Mouse (Mus musculus) left cerebral cortex, adult 2 months (tissue): ENCODE measurements around the gene Emc9. TPM values are rescaled to one million over a fixed set of nuclear protein-coding genes. Genes with fewer than 3 reads are reported as not detected.
A peak's percentile ranks its signal among the peaks of the same experiment; 100 is the strongest.

Source experiments
- DNase-seq, 2 experiments: peaks; one replicate each; pipeline ENCODE4 v3.0.0; 2021 to 2022; ENCODE audit warnings: low spot score in 2 of 2, mixed read lengths in 1 of 2; ENCODE audit errors: extremely low spot score in 1 of 2
- H3K27ac ChIP-seq: fragments of 200-600 bp; 2 replicates; pipeline ENCODE4 v1.8.1; 2022
- H3K4me3 ChIP-seq: fragments of 200-600 bp; 2 replicates; pipeline ENCODE4 v1.8.1; 2022
- CTCF ChIP-seq: fragments of 200-600 bp; IDR thresholded peaks from 2 replicates; pipeline ENCODE4 v1.8.1; 2022; ENCODE audit warnings: antibody characterized with exemption, mild to moderate bottlenecking, moderate library complexity
- intact Hi-C: fragments of 180-260 bp; cut with DNase I; formaldehyde crosslinking; loops from one replicate; pipeline ENCODE4 v1.15.1; 2025
- total RNA-seq, 2 experiments: library from RNA; stranded (reverse); gene quantifications; 2 replicates each; pipeline ENCODE4 v1.2.3; 2021

The Emc9 gene
- total RNA-seq, 2 experiments from 2014 or later, result 49.8 to 50.3 TPM

DNA sequence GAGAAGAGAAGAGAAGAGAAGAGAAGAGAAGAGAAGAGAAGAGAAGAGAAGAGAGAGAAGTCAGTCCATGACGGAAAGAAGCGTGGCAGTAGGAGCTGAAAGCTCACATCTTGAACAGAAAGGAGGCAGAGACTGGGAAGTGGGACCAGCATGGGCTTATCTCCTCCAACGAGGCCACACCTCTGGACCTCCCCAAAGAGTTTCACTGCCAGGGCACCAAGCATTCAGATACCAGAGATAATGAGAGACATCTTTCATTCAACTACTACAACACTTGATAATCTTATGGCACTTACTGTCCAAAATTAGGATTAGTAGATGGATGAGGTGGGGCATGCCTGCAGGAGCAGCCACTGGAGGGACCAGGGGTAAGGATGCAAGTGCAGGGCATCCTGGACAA is 29.3 kb downstream of the Emc9 start:
- Histone ChIP-seq H3K4me3 (no peak overlapping the region), H3K27ac (no peak overlapping the region)
- no peak for DNase-seq
- intact Hi-C loops, result loop anchor here (2.0 kb wide), 1 partner anchor 15 kb away; the partner anchor contains the start of gene Pck2
- no peak for TF ChIP-seq CTCF

DNA sequence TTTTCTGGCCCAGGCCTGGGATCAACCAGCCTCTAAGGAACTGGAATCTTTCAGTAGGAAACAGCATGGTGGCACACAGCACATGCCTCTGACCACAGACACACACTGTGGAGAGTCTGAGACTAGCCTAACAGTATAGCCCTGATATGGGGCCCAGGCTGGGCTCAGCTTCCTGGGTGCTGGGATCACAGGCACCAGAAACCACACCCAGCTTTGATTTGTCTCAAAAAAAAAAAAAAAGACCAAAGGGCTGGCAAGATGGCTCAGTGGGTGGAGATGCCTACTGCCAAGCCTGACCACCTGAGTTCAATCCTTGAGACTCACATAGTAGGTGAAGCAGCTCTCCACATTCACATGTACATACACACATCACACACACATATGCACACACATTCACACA is 30.5 kb downstream of the Emc9 start:
- no peak for TF ChIP-seq CTCF
- intact Hi-C loops, result no loop called here
- Histone ChIP-seq H3K27ac (no peak overlapping the region), H3K4me3 (no peak overlapping the region)
- no peak for DNase-seq

- no peak overlapping the region for H3K4me3 ChIP-seq
- H3K27ac ChIP-seq, result no peak overlapping the region
- TF ChIP-seq CTCF, result no peak
- intact Hi-C loops, result no loop called here
- no peak for DNase-seq
Observed at GRCm38 (mm10) chr14:55551794-55552193, 33.3 kb downstream of the Emc9 start.

GRCm38 (mm10) chr14:55551347-55551746 is 33.8 kb downstream of the Emc9 start:
- H3K27ac ChIP-seq, result no peak overlapping the region
- intact Hi-C loops, result no loop called here
- TF ChIP-seq CTCF, result no peak
- no peak for DNase-seq
- H3K4me3 ChIP-seq, result no peak overlapping the region

DNA sequence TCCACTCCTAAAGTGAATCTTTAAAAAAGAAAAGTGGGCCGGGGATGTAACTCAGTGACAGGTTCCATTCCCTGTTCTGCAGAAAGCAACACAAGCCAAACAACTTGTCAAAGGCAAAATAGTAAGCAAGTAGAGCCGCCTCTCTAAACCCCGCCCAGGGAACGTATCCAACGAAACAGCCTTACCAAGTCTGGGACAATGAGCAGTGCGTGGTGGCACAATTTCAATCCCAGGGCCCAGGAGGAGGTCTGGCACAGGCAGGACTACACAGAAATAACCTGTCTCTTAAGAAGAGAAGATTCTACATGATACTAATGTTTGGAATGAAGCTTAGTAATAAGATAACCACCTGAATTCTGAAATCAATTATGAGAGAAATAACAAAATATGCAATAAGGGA is 34.9 kb downstream of the Emc9 start:
- no peak overlapping the region for H3K27ac ChIP-seq
- no peak overlapping the region for H3K4me3 ChIP-seq
- DNase-seq, result no peak
- no peak for TF ChIP-seq CTCF
- intact Hi-C loops, result no loop called here

DNA sequence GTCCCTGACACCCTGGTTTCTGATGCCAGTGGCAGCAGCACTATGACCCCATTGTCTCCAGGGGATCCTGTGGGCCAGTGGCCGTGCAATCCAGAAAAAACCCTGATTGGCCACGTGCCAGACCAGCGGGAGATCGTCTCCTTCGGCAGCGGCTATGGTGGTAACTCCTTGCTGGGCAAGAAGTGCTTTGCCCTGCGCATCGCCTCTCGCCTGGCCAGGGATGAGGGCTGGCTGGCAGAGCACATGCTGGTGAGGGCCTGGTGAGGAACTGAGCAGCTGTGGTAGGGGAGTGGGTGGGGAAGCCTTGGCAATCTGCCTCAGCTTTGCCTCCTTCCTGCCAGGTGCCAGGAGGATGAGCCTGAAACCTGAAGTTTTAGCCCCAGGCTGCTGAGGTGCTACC is 40.8 kb downstream of the Emc9 start:
- Histone ChIP-seq H3K4me3 (no peak overlapping the region), H3K27ac (no peak overlapping the region)
- DNase-seq, result no peak
- intact Hi-C loops, result no loop called here
- no peak for TF ChIP-seq CTCF

GRCm38 (mm10) chr14:55542268-55542667 is 42.8 kb downstream of the Emc9 start:
- no peak overlapping the region for H3K27ac ChIP-seq
- intact Hi-C loops, result no loop called here
- DNase-seq, result no peak
- no peak overlapping the region for H3K4me3 ChIP-seq
- no peak for TF ChIP-seq CTCF

GRCm38 (mm10) chr14:55540787-55541321 is 44.2 kb downstream of the Emc9 start:
- intact Hi-C loops, result loop anchor here (2.0 kb wide), 1 partner anchor 16 kb away; no protein-coding TSS in a partner anchor
- H3K4me3 ChIP-seq, result peak overlapping the region; percentile 70
- peak overlapping the region; percentile 93 for H3K27ac ChIP-seq
- DNase-seq, result peak; percentile 71 to 83
- no peak for TF ChIP-seq CTCF

- intact Hi-C loops, result loop anchor here (2.0 kb wide), 1 partner anchor 17 kb away; no protein-coding TSS in a partner anchor
- Histone ChIP-seq H3K4me3 (peak within 1 kb of the TSS; percentile 70), H3K27ac (peak within 1 kb of the TSS; percentile 93)
- DNase-seq, result peak; percentile 75
- TF ChIP-seq CTCF, result no peak
Observed at GRCm38 (mm10) chr14:55540067-55540786, 44.9 kb downstream of the Emc9 start, which contains the start of gene Pck2. Gene Pck2 (plus strand): TSS chr14:55540266.

DNA sequence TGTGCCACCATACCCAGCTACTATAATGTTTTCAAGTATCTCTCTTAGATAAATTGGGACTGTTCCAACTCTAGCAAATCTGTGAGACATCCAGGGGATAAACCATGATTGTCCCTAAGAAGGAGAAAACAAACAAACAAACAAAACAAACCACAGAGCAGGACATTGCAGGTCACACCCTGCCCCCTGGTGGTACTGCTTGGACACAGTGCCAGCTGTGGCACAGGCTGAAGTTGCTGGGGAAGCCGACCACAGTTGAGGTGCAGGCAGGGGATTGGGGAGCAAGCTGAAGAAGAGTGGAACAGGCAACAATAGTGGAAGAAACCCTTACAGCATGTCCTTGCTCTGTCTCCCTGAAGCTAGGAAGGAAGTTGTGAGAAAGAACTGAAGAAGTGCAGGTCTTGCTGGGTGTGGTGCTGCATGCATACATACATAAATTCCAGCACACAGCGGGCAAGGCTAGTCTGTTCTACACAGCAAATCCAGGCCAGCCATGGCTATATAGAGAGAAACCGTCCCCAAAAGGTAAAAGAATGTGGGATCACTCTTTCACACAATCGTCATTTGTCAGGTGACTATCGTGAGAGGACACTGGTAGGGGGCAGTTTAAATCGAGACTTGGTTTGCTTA is 48.9 kb downstream of the Emc9 start:
- DNase-seq, result peak; percentile 42 to 47
- peak; percentile 80 for TF ChIP-seq CTCF
- H3K27ac ChIP-seq, result no peak overlapping the region
- intact Hi-C loops, result no loop called here
- H3K4me3 ChIP-seq, result no peak overlapping the region

Other genes starting within 250 kb of the Emc9 start
- 10 to 100 TPM; 16.8 to 20.4 TPM for gene Dhrs4, start 106.5 kb downstream of the Emc9 start, total RNA-seq
- gene Carmil3, start 94.7 kb downstream of the Emc9 start, total RNA-seq, result 10 to 100 TPM; 48.6 to 55.8 TPM
- 100 to 1,000 TPM; 209 to 225 TPM for gene Cpne6, start 74.9 kb downstream of the Emc9 start, total RNA-seq
- gene Nrl, start 60.3 kb downstream of the Emc9 start, total RNA-seq, result under 1 TPM; 0.29 to 0.84 TPM
- 10 to 100 TPM; 31.1 to 36.0 TPM for gene Pck2, start 45.0 kb downstream of the Emc9 start, total RNA-seq
- gene Dcaf11, start 25.3 kb downstream of the Emc9 start, total RNA-seq, result 10 to 100 TPM; 76.8 to 80.8 TPM
- gene A730061H03Rik, start 24.9 kb downstream of the Emc9 start, total RNA-seq, result 1 to 10 TPM in 1 of 2 experiments, under 1 TPM in 1; 0.86 to 1.8 TPM
- not detected for gene Fitm1, start 9.7 kb downstream of the Emc9 start, total RNA-seq
- gene Psme1, start 7.2 kb downstream of the Emc9 start, total RNA-seq, result 10 to 100 TPM; 46.8 to 51.6 TPM
- 10 to 100 TPM; 46.0 to 60.3 TPM for gene Psme2, start 5.8 kb upstream of the Emc9 start, total RNA-seq
- gene Rnf31, start 6.4 kb upstream of the Emc9 start, total RNA-seq, result 10 to 100 TPM; 40.9 to 43.4 TPM
- gene Irf9, start 18.3 kb upstream of the Emc9 start, total RNA-seq, result 10 to 100 TPM; 13.0 to 16.4 TPM
- gene Rec8, start 32.7 kb upstream of the Emc9 start, total RNA-seq, result 1 to 10 TPM; 2.7 to 2.8 TPM
- 100 to 1,000 TPM; 118 to 130 TPM for gene Ipo4, start 50.7 kb upstream of the Emc9 start, total RNA-seq
- gene Gm49378, start 52.6 kb upstream of the Emc9 start, total RNA-seq, result 1 to 10 TPM; 3.5 to 6.1 TPM
- 10 to 100 TPM; 37.8 to 41.0 TPM for gene Tm9sf1, start 58.5 kb upstream of the Emc9 start, total RNA-seq
- gene Tssk4, start 64.9 kb upstream of the Emc9 start, total RNA-seq, result 1 to 10 TPM in 1 of 2 experiments, under 1 TPM in 1; 0.91 to 1.2 TPM
- 10 to 100 TPM; 40.6 to 41.6 TPM for gene Mdp1, start 75.2 kb upstream of the Emc9 start, total RNA-seq
- 10 to 100 TPM; 21.1 to 23.2 TPM for gene Gmpr2, start 86.6 kb upstream of the Emc9 start, total RNA-seq
- gene Nedd8, start 86.8 kb upstream of the Emc9 start, total RNA-seq, result 100 to 1,000 TPM; 294 to 309 TPM
- 10 to 100 TPM; 14.1 to 16.3 TPM for gene Tinf2, start 96.5 kb upstream of the Emc9 start, total RNA-seq
- not detected for gene Tgm1, start 128.6 kb upstream of the Emc9 start, total RNA-seq
- gene Rabggta, start 137.0 kb upstream of the Emc9 start, total RNA-seq, result 10 to 100 TPM; 50.2 to 51.3 TPM
- 10 to 100 TPM; 76.5 to 88.8 TPM for gene Dhrs1, start 160.4 kb upstream of the Emc9 start, total RNA-seq
- 10 to 100 TPM in 1 of 2 experiments, 1 to 10 TPM in 1; 9.6 to 12.9 TPM for gene Nop9, start 160.4 kb upstream of the Emc9 start, total RNA-seq
- gene Cideb, start 173.2 kb upstream of the Emc9 start, total RNA-seq, result 1 to 10 TPM; 2.5 to 2.7 TPM
- gene Ltb4r2, start 176.1 kb upstream of the Emc9 start, total RNA-seq, result under 1 TPM; 0.33 to 0.38 TPM
- under 1 TPM; 0.33 to 0.50 TPM for gene Ltb4r1, start 180.7 kb upstream of the Emc9 start, total RNA-seq
- 1 to 10 TPM; 3.0 to 6.3 TPM for gene Adcy4, start 198.8 kb upstream of the Emc9 start, total RNA-seq
- 1 to 10 TPM; 1.2 to 1.3 TPM for gene Ripk3, start 203.6 kb upstream of the Emc9 start, total RNA-seq
- 1 to 10 TPM; 1.1 to 2.6 TPM for gene Nfatc4, start 237.8 kb upstream of the Emc9 start, total RNA-seq